Mouse (Mus musculus): ENCODE data around the gene Lurap1. TPM values are rescaled to one million over a fixed set of nuclear protein-coding genes. Genes with fewer than 3 reads are reported as not detected.

Gene Lurap1
- polyA plus RNA-seq, 1 experiment from 2014 or later, result 2.1 TPM

DNA sequence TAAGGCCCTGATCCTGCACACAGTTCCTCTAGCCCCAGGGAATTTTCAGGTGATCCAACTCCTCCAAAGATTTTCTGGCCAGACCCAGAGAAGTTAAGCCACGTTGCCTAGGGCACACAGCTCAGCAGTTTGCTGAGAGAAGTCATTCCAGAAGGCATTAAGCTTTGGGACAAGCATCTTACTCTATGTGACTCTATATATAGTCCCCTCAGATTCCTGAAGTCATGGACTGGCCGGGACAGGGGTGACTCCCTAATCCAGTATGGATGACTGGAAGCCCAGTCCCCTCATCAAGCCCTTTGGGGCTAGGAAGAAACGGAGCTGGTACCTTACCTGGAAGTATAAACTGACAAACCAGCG, 296 bp downstream of the Lurap1 start:
- Histone ChIP-seq H3K4me1 (replicated peaks) (peaks cover 21% of the 10 kb centered on the region), H3K36me3 (peaks cover 43% of the 10 kb centered on the region), H3K4me3 (peak overlapping the region; percentile 81), H3K27me3 (ENCODE audit: insufficient read depth, poor library complexity, severe bottlenecking) (no peaks in the 10 kb centered on the region), H3K9me3 (no peaks in the 10 kb centered on the region), H3K27ac (peak overlapping the region; percentile 97)
- DNase-seq (ENCODE audit: low spot score), result no peak
- 31% methylated on average over 4 of the region's 4 CpGs for WGBS

DNA sequence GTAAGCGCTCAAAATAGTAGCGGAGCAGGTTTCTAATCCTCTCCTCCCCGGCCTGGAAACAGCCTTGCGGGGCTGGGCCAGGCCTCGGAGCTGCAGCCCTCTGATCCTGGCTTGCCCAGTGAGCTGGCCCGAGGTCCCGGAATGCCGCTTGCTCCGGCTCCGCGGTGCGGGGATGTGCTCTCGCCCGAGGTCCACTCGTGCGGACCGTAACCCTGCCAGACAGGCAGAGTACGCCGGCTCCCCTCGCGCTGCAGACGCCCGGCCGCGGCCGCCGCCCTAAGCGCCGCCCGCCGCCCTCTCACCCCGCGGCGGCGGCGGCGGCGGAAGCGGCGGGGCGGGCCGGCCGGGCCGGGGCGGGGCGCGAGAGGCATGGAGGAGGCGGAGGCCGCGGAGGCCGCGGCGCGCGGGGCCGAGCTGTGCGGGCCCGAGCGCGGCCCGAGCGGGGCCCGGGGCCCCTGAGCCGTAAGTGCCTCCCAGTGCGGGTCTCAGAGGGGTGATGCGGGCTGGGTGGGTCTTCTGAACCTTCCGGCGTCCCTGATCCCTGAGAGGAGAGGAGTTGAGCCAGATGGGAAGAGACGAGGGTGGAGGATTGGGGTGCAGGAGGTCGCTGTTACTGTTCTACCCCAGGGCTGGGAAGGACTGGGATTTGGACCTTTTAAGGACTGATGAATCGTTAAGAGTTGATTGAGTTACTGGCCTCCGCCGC, 829 bp downstream of the Lurap1 start:
- peak overlapping the region; percentile 97 for H3K27ac ChIP-seq
- H3K36me3 ChIP-seq, result peaks cover 37% of the 10 kb centered on the region
- H3K27me3 ChIP-seq (ENCODE audit: insufficient read depth, poor library complexity, severe bottlenecking), result no peaks in the 10 kb centered on the region; the same call in 1 of the 2 replicates
- DNase-seq (ENCODE audit: low spot score), result peak; percentile 77
- no peaks in the 10 kb centered on the region for H3K9me3 ChIP-seq
- H3K4me1 ChIP-seq (replicated peaks), result peaks cover 21% of the 10 kb centered on the region
- under 1% methylated on average over 73 of the region's 73 CpGs for WGBS
- peak overlapping the region; percentile 81 for H3K4me3 ChIP-seq

DNA sequence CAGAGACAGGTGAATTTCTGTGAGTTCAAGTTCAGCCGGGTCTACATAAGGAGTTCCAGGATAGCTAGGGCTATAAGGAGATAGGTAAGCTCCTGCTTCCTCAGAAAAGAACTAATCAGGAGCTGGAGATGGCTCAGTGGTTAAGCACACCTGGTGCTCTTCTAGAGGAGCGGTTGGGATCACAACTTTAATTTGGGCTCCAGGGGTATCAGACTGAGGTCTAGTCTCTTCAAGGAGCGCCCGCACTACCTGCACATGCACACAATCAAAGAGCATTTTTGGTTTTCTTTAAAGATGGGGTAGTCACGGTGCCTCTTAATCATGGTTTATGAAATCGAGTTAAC, 1.4 kb downstream of the Lurap1 start:
- peak overlapping the region; percentile 97 for H3K27ac ChIP-seq
- H3K4me3 ChIP-seq, result peak overlapping the region; percentile 81
- H3K36me3 ChIP-seq, result peaks cover 32% of the 10 kb centered on the region
- WGBS, result 23% methylated on average over 6 of the region's 6 CpGs
- H3K27me3 ChIP-seq (ENCODE audit: insufficient read depth, poor library complexity, severe bottlenecking), result peaks cover 4% of the 10 kb centered on the region; the same call in 1 of the 2 replicates
- no peaks in the 10 kb centered on the region for H3K9me3 ChIP-seq
- peaks cover 22% of the 10 kb centered on the region for H3K4me1 ChIP-seq (replicated peaks)
- no peak for DNase-seq (ENCODE audit: low spot score)

DNA sequence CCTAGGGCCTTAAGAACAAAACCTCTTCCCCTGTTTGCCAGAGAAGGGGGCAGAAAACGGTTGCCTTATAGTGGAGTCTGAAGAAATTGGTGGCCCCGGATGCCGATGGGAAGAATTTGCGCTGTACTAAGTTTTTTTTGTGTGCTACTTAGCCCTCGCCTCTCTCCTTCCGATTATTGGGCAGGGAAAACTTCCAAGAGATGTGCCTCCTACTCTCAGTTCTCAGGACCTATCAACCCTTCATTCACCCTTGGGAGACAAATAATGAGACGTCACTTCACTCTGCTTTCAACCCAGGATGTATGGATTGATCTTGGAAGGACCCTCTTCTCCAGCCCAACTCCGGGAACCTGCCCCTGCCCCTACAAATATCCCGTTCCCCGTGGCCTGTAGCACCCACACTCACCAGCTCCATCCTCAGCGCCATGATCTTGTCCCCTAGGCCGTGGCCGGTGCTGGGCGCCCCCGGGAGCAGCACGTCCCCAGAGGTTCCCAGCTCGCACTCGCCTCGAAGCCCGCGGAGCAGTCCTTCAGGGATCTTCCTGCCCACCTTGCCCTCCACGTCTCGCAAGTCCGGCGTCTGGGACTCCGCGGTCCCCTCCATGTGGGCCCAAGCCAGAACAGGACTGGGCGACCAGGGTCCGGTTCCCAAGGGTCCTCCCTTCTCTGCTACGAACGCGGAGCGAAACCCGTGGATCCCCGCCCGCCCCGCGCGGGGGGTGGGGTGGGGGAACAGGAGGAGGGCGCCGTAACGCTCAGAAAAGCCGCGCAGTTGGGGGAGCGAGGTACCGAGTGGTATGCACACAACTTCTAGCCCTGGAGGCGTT, 7.0 kb downstream of the Lurap1 start:
- peak; percentile 62 for DNase-seq (ENCODE audit: low spot score)
- Histone ChIP-seq H3K27me3 (ENCODE audit: insufficient read depth, poor library complexity, severe bottlenecking) (peaks cover 35% of the 10 kb centered on the region), H3K9me3 (no peaks in the 10 kb centered on the region), H3K27ac (peak overlapping the region; percentile 81), H3K4me3 (peak overlapping the region; percentile 68), H3K4me1 (replicated peaks) (peaks cover 34% of the 10 kb centered on the region), H3K36me3 (no peaks in the 10 kb centered on the region)
- WGBS, result under 1% methylated on average over 47 of the region's 47 CpGs

DNA sequence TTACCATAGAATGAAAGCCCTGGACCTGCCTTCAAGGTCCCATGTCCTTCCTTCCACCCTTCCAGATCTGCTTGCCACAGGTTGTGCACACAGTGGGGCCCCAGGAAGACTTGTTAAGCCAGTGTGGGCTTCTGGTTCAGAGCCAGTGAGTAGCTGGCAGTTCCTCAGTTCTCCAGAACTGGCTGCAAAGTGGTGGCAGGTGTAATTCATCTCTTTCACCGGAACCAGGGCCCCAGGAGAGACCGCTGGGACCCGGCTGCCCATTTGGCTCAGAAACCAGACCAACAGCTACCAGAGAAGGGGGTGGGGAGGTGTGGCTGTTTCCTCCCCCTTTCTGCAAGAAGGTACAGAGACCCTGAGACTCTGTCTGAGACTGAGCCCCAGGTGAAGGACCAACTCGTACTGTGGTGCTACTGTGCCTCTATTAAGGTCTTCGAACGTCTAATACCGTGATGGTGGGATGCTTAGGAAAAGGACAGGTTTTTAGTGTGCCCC, 7.8 kb downstream of the Lurap1 start:
- Histone ChIP-seq H3K36me3 (no peaks in the 10 kb centered on the region), H3K4me3 (peak overlapping the region; percentile 68), H3K9me3 (no peaks in the 10 kb centered on the region), H3K27ac (no peak overlapping the region), H3K27me3 (ENCODE audit: insufficient read depth, poor library complexity, severe bottlenecking) (peaks cover 35% of the 10 kb centered on the region), H3K4me1 (replicated peaks) (peaks cover 34% of the 10 kb centered on the region)
- DNase-seq (ENCODE audit: low spot score), result no peak
- 13% methylated on average over 7 of the region's 7 CpGs for WGBS

DNA sequence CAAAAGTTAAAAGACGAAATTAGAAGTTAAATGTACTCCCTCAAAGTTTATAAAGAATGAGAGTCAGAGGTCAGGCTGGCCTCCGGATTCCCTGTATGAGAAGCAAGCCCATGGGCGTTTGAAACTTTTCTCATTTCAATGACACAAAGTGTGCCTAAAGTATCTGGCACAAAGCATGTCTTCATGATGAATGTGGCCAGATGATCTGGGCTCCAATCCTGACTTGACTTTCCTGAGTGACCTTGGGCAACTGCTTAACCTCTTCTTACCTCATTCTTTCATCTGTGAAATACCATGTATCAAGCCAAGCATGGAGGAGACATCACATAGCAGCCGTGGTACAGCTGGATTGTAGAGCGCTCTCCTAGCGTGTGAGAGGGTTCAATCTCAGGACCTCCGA, 8.9 kb downstream of the Lurap1 start:
- H3K4me3 ChIP-seq, result no peak overlapping the region
- H3K4me1 ChIP-seq (replicated peaks), result peaks cover 37% of the 10 kb centered on the region
- no peaks in the 10 kb centered on the region for H3K9me3 ChIP-seq
- WGBS, result 66% methylated on average over 7 of the region's 7 CpGs
- no peak overlapping the region for H3K27ac ChIP-seq
- no peak for DNase-seq (ENCODE audit: low spot score)
- no peaks in the 10 kb centered on the region for H3K36me3 ChIP-seq
- peaks cover 35% of the 10 kb centered on the region for H3K27me3 ChIP-seq (ENCODE audit: insufficient read depth, poor library complexity, severe bottlenecking)

GRCm38 (mm10) chr4:116141736-116142135, 9.4 kb downstream of the Lurap1 start:
- DNase-seq (ENCODE audit: low spot score), result no peak
- peaks cover 39% of the 10 kb centered on the region for H3K4me1 ChIP-seq (replicated peaks)

GRCm38 (mm10) chr4:116140801-116141574, 10.2 kb downstream of the Lurap1 start:
- H3K27ac ChIP-seq, result no peak overlapping the region
- WGBS, result 85% methylated on average over 7 of the region's 7 CpGs
- H3K9me3 ChIP-seq, result no peaks in the 10 kb centered on the region
- 0 out of 2 replicates have a peak, but pooled peaks cover 3% of the 10 kb centered on the region for H3K36me3 ChIP-seq
- H3K4me3 ChIP-seq, result no peak overlapping the region
- peaks cover 39% of the 10 kb centered on the region for H3K4me1 ChIP-seq (replicated peaks)
- peaks cover 35% of the 10 kb centered on the region for H3K27me3 ChIP-seq (ENCODE audit: insufficient read depth, poor library complexity, severe bottlenecking)
- no peak for DNase-seq (ENCODE audit: low spot score)

More at GRCm38 (mm10) chr4:116141736-116142135, 9.4 kb downstream of the Lurap1 start:
- 50% methylated on average over 1 of the region's 1 CpGs for WGBS
- no peak overlapping the region for H3K4me3 ChIP-seq
- H3K36me3 ChIP-seq, result no peaks in the 10 kb centered on the region
- H3K9me3 ChIP-seq, result no peaks in the 10 kb centered on the region
- H3K27me3 ChIP-seq (ENCODE audit: insufficient read depth, poor library complexity, severe bottlenecking), result peaks cover 35% of the 10 kb centered on the region
- no peak overlapping the region for H3K27ac ChIP-seq

DNA sequence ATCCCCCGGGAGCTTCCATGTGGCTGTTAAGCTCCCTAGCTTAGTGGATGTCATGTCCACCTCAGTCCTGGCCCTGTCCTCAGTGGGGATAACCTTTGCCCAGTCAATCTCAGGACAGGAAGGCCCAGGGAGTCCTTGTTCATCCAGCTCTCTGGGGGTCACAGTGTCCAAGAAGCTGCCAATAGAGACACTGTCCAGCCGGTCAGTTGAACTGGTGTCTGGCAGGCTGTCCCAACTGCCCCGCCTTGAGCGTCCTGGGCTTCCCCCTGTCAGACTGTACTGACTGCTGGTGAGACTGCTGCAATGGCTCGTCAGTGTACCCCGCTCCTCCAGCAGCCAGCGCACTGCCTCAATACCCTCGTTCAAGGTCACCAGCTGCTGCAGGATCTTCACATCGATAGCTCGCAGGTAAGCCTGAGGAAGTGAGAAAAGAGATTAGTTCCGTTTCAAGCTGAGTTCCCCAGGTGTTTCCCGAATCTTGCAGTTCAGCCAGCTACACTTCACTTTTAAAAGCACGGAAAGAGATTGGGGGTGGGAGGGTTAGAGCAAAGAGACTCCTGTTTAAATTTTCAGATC, 13.6 kb downstream of the Lurap1 start:
- Histone ChIP-seq H3K4me1 (replicated peaks) (peaks cover 23% of the 10 kb centered on the region), H3K9me3 (no peaks in the 10 kb centered on the region), H3K36me3 (0 out of 2 replicates have a peak, but pooled peaks cover 3% of the 10 kb centered on the region), H3K27ac (no peak overlapping the region), H3K27me3 (ENCODE audit: insufficient read depth, poor library complexity, severe bottlenecking) (peaks cover 10% of the 10 kb centered on the region), H3K4me3 (no peak overlapping the region)
- WGBS, result 55% methylated on average over 13 of the region's 13 CpGs
- DNase-seq (ENCODE audit: low spot score), result no peak

GRCm38 (mm10) chr4:116134990-116135389, 16.1 kb downstream of the Lurap1 start:
- Histone ChIP-seq H3K9me3 (no peaks in the 10 kb centered on the region), H3K4me1 (replicated peaks) (peaks cover 8% of the 10 kb centered on the region), H3K27me3 (ENCODE audit: insufficient read depth, poor library complexity, severe bottlenecking) (no peaks in the 10 kb centered on the region), H3K4me3 (no peak overlapping the region), H3K36me3 (peaks cover 7% of the 10 kb centered on the region; the same call in 1 of the 2 replicates), H3K27ac (no peak overlapping the region)
- WGBS, result 37% methylated on average over 2 of the region's 2 CpGs
- no peak for DNase-seq (ENCODE audit: low spot score)

GRCm38 (mm10) chr4:116133126-116133525, 18.0 kb downstream of the Lurap1 start:
- Histone ChIP-seq H3K36me3 (peaks cover 7% of the 10 kb centered on the region; the same call in 1 of the 2 replicates), H3K27ac (no peak overlapping the region), H3K4me3 (no peak overlapping the region), H3K27me3 (ENCODE audit: insufficient read depth, poor library complexity, severe bottlenecking) (no peaks in the 10 kb centered on the region), H3K4me1 (replicated peaks) (peaks cover 8% of the 10 kb centered on the region), H3K9me3 (no peaks in the 10 kb centered on the region)
- no peak for DNase-seq (ENCODE audit: low spot score)
- WGBS, result 87% methylated on average over 4 of the region's 4 CpGs

- no peak overlapping the region for H3K27ac ChIP-seq
Measured at GRCm38 (mm10) chr4:116127956-116128355, 23.2 kb downstream of the Lurap1 start.

More at GRCm38 (mm10) chr4:116127956-116128355, 23.2 kb downstream of the Lurap1 start:
- Histone ChIP-seq H3K36me3 (peaks cover 5% of the 10 kb centered on the region; the same call in 1 of the 2 replicates), H3K9me3 (no peaks in the 10 kb centered on the region), H3K4me3 (no peak overlapping the region), H3K4me1 (replicated peaks) (peaks cover 18% of the 10 kb centered on the region), H3K27me3 (ENCODE audit: insufficient read depth, poor library complexity, severe bottlenecking) (no peaks in the 10 kb centered on the region)
- no peak for DNase-seq (ENCODE audit: low spot score)
- WGBS, result 60% methylated on average over 6 of the region's 6 CpGs
